Mouse (Mus musculus): ENCODE measurements at regions not wholly inside any gene's neighbourhood (a gene's known extent, or its start where the extent isn't known, plus 50 kb on each side); places are given as distances from the start of the nearest gene placed in this dataset.

DNA sequence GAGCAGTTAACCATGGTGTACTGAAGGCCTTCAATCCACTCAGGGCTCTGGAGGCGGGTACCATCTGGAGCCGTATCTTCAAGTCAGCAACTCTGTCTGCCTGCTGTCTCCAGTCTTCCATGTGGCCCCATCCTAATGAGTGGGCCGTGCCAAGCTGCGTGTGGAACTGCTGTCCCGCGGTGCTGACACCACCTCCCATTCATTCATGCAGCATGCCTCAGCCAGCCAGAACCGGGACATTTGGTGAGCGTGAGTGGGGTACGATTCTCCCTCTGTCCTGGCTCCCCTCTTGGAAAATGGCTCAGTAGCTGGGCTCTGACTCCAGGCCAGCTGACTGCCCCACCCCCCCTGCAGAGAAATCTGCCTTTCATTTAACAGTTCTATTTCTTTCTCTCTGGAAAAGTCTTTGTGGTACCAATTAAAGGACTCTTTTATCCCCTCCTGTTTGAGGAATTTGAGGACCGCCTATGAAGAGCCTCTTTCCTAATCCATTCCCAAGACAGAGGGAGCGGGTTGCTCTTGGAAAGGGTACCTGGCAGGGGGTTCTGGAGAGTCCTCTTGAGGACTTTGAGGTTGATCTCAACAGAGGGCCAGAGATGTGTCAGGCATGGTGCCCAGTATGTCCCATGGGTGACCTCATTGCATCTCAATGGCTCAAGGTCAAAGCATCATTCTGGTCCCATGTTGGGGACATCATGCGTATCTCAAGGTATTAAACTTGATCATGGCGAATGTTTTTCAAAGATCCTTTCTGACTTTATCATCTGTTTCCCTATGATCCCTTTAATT, 55.5 kb upstream of the Brd7 start:
- DNase-seq (ENCODE audit: low spot score in 2 of 2) = peak; percentile 70 to 76

DNA sequence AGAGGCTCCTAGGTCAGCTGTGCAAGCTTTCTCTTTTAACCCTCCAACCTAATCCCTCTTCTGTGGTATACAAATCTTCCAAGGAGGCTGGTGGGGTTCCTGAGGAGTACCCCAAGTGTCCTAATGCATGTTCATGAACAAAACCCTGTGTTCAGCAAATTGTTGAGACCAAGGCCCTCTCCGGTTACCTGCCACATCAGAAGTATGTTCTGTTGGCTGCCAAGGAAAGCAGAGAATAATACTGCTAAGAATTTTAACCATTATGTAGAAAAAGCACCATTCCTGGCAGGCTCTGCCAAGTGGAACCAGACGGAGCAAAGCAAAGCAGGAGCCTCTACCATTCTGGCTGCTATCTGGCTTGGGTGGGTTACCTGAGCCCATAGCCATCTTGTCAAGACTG, 61.3 kb upstream of the Brd7 start:
- DNase-seq (ENCODE audit: low spot score in 2 of 2) = no peak

GRCm38 (mm10) chr8:88428560-88428959, 66.6 kb upstream of the Brd7 start:
- DNase-seq (ENCODE audit: low spot score in 2 of 2) = no peak

GRCm38 (mm10) chr8:88431389-88431788, 69.4 kb upstream of the Brd7 start:
- DNase-seq (ENCODE audit: low spot score in 2 of 2) = no peak

- no peak for DNase-seq (ENCODE audit: low spot score in 2 of 2)
Measured at GRCm38 (mm10) chr8:88435686-88436085, 73.7 kb upstream of the Brd7 start.

DNA sequence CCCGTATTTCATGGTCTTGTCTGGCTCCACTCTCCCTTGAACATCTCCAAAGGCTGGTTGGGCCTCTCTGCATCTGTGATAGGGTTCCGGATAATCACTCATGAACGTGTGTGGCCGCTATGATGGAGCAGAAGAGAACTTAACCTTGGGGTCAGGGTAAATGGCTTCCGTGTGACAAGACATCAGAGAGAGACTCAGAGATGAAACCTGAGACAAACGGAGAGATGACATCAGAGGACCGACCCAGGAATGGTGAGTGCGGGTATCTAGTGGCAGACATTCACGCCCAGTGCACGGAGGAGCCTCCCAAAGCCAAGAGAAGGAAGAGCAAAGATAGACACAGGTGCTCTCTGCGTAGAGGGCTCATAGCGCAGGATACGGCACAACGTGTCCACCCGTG, 78.2 kb upstream of the Brd7 start:
- DNase-seq (ENCODE audit: low spot score in 2 of 2) = no peak

DNA sequence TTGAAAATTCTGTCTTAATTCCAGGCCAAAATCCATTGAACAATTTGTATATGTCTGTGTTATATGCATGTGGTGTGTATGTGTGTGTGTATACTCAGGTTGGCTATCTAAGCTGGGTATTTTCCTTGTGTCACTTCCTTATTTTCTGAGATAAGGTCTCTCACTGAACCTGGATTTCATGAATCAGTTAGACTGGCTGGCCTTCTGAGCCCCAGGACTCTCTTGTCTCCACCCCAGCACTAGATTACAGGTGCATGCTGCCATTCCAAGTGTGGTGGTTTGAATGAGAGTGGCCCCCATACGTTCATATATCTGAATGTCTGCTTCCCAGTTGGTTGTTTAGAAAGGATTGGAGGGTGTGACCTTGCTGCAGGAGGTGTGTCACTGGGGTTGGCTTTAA, 77.8 kb upstream of the Nkd1 start:
- DNase-seq (ENCODE audit: low spot score in 2 of 2) = no peak

DNA sequence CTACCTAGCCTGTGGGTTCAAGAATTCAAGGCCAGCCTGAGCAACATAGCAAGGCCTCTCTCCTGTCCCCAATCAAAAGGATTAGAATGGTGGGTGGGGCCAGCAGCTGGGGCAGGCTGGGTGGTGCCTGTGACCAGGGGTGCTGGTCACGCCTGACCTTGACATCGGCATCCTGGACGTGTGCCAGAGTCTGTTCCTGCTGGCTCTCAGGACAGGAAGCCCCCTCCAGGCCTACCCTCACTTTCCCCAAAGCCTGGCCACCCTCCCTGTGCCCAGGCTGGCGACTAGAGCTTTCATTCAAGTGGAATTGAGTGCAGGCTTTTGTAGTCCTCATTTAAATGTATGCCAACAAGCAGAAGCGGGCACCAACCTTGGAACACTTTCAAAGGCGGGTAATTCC, 73.7 kb upstream of the Nkd1 start:
- DNase-seq (ENCODE audit: low spot score in 2 of 2) = peak in 1 of 2 experiments; percentile 17

DNA sequence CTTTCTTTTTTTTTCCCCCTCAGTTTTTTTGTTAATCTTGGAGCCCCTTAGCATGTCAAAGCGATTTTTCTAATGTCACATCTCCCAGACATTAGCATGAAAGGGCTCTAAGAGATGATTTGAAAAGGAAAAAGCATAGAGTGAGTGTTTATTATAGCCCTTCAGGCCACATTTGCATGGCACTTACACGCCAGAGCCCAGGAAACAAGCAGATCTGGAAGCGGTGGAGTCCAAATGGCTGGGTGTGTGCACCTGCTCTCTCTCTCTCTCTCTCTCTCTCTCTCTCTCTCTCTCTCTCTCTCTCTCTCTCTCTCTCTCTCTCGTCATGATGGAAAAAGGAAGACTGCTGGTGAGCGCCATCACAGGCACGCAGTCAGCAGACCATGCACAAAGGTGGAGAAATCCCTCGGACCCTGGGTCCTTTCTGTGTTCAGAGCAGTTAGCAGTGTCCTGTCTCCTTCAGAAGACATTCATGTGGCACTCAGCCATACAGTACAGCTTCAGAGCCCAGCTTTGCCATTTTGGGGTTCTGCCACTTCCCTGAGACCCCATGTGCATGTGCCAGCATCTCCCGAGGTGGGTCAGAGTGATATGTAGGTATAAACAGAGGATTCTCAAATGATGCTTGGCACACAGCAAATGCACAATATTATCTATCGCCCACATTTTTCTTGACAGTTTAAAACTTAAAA, 73.2 kb upstream of the Nkd1 start:
- no peak for DNase-seq (ENCODE audit: low spot score in 2 of 2)

- DNase-seq (ENCODE audit: low spot score in 2 of 2) = no peak
Measured at GRCm38 (mm10) chr8:88449001-88449400, 72.2 kb upstream of the Nkd1 start.

GRCm38 (mm10) chr8:88449534-88449933, 71.6 kb upstream of the Nkd1 start:
- no peak for DNase-seq (ENCODE audit: low spot score in 2 of 2)

GRCm38 (mm10) chr8:88450864-88451657, 70.1 kb upstream of the Nkd1 start:
- DNase-seq (ENCODE audit: low spot score in 2 of 2) = no peak

DNA sequence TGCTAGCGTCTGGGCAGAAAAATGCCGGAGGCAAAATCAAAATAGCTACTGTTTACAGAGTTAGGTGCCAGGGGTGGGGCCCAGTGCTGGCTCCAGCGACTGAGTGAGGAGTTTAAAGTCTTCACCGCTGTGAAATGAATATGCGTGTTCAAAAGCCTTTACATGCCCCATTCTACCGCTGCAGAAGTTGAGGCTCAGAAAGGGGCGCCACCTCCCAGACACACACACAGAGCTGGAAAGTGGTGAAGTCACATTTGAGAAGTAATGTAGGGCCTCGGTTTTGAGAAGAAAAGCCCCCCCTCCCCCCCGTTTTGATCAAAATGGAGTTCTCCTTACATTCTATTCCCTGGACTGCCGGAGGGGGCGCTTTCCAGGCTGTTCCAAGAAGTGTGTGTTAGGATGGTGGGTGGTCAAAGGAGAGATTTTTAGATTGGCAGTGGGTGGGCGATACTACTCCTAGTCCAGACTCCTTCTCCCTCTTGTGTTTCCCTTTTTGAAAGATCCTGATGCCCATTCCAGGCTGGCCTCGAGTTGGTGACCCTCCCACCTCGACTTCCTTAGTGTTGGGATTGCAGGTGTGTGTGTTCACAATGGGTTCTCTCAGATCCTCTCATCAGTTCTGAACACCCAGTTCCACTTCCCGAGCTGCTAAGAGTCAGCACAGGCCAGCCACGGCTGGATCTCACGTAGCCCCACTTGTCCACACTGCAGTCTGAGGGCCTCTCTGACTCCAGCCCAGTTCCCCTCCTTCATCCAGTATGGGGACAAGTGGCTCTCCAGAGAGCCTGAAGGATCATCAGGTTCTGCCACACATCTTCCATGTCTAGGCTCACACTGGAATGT, 69.3 kb upstream of the Nkd1 start:
- DNase-seq (ENCODE audit: low spot score in 2 of 2) = no peak

- DNase-seq (ENCODE audit: low spot score in 2 of 2) = no peak
Measured at GRCm38 (mm10) chr8:88452501-88452847, 68.7 kb upstream of the Nkd1 start.

DNA sequence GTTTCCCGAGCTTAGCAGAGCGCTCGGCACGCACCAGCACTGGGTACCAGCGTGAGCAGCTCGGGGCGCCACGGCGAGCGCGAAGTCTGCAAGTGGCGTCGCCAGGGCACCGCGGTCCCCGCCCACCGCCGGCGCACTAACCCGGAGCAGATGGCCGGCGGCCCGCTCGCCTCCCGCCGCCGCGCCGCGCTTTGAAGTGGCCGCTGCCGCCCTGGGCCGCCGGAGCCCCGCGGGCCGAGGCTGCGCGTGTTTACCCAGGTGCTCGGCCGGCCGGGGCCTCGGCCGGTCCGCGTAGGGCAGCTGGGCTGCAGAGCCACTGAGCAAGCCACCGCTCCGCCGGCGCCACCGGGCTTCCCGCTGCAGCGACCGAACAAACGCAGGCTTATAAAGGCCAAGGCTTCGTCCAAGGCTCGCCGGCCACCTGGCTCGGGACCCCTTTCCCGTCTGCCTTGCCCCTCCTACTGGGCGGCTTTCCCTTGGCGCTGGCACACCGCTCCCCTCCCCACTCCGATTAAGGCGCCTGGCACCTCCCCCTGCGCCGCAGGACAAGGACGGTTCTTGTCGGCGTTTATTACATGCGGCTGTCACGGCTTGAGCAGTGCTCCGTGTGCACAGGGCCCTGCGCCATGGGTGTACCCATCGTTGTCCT, 67.0 kb upstream of the Nkd1 start:
- peak; percentile 24 to 49 for DNase-seq (ENCODE audit: low spot score in 2 of 2)

DNA sequence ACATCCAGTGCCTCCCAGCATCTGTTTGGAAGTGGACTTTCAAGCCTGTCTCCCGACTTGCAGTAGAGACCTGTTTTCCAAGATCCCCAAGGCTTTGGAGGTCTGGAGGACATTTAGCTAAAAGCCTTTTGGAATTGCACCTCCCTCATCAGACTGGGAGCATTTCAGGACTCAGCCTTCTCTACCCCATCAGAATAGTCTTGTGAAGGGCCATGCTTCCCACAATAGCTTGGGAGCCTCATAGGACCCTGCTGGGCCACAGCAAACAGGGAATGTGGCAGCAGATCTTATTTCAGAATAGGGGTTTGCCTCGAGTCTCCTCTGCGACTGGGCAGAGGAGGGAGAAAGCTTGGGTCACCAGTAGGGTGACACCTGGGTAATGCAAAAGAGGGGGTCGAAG, 66.2 kb upstream of the Nkd1 start:
- no peak for DNase-seq (ENCODE audit: low spot score in 2 of 2)

GRCm38 (mm10) chr8:88455434-88456020, 65.6 kb upstream of the Nkd1 start:
- no peak for DNase-seq (ENCODE audit: low spot score in 2 of 2)

DNA sequence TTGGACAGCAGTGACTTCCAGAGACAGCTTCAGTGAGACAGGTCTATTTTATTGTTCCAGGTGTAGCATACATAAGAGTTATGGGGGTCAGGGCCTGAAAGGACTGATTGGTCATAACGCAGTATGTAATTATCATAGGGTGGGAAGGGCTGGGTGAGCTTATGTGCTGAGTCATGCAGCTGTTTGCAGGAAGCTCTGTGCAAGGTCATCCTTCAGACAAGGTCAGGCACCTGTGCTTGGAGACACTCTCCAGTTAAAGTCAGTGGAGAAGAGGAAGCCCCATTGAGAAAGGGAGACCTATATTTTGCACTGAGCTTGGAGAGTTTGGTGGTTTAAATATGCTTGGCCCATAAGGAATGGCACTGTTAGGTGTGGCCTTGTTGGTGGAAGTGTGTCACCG, 62.0 kb upstream of the Nkd1 start:
- DNase-seq (ENCODE audit: low spot score in 2 of 2) = no peak

- no peak for DNase-seq (ENCODE audit: low spot score in 2 of 2)
Measured at GRCm38 (mm10) chr8:88467756-88468155, 53.4 kb upstream of the Nkd1 start.

DNA sequence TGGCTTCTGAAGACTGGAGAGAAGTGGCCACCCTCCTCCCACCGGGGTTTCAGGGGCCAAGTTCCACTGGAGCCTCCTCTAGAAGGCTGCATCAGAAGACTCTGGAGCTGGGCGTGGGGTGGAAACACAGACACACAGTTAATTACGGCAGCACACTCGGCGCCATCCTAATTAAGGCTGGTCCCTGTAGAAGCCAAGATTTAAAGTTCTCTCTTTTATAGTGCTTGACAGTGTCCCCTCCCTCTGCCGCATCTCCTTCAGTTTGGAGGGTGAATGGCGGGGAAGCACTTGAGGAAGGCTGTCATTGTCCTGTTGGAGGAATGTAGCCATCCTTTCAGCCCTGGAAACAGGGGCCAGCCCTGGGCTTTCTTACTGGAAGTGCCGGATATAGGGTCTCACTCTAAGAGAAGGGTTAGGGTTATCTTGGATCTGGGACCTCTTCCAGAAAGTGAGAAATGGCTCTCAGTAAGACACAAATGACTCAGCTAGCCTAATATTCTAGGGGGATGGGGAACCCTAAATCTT, 50.2 kb upstream of the Nkd1 start:
- no peak for DNase-seq (ENCODE audit: low spot score in 2 of 2)

All from frontal cortex, postnatal 36 days (tissue).